Mouse (Mus musculus) lung, embryonic 14.5 days (tissue): ENCODE measurements around the gene Tbc1d5. TPM values are rescaled to one million over a fixed set of nuclear protein-coding genes. Genes with fewer than 3 reads are reported as not detected.
A peak's percentile ranks its signal among the peaks of the same experiment; 100 is the strongest.

ENCODE experiments used
- ATAC-seq: fragments of 200-750 bp; cut with Nextera tagmentation; 2 replicates; pipeline ENCODE4 v1.8.0; 2017; ENCODE audit warnings: mild to moderate bottlenecking, moderate TSS enrichment, moderate library complexity; ENCODE audit not compliant: insufficient read depth
- DNase-seq: peaks from one replicate; pipeline ENCODE4 v3.0.0-alpha.2; 2015
- H3K27ac ChIP-seq: fragments of 300-500 bp; sonication (generic); 2 replicates; pipeline ENCODE4 v1.5.1; 2014; ENCODE audit warnings: low read depth, mild to moderate bottlenecking, moderate library complexity
- H3K27me3 ChIP-seq: fragments of 300-500 bp; sonication (generic); 2 replicates; pipeline ENCODE4 v1.6.1; 2014; ENCODE audit warnings: low read length, control low read depth; ENCODE audit not compliant: insufficient read depth
- H3K36me3 ChIP-seq: fragments of 300-500 bp; sonication (generic); 2 replicates; pipeline ENCODE4 v1.6.1; 2014; ENCODE audit warnings: control low read depth; ENCODE audit not compliant: insufficient read depth
- H3K4me1 ChIP-seq: fragments of 300-500 bp; sonication (generic); 2 replicates; pipeline ENCODE4 v1.6.1; 2014; ENCODE audit warnings: antibody characterized with exemption, control low read depth; ENCODE audit not compliant: insufficient read depth
- H3K4me2 ChIP-seq: fragments of 300-500 bp; sonication (generic); 2 replicates; pipeline ENCODE4 v1.6.1; 2014; ENCODE audit warnings: mild to moderate bottlenecking
- H3K4me3 ChIP-seq: fragments of 300-500 bp; sonication (generic); 2 replicates; pipeline ENCODE4 v1.5.1; 2014; ENCODE audit warnings: low read depth, low read length
- H3K9ac ChIP-seq: fragments of 300-500 bp; sonication (generic); 2 replicates; pipeline ENCODE4 v1.6.1; 2014
- H3K9me3 ChIP-seq: fragments of 300-500 bp; sonication (generic); 2 replicates; pipeline ENCODE4 v1.6.1; 2016; ENCODE audit warnings: low read depth, low read length, control low read depth
- CTCF ChIP-seq: IDR thresholded peaks from 2 replicates; pipeline ENCODE4 v1.5.1; 2016; ENCODE audit warnings: antibody characterized with exemption, low read depth
- WGBS: fragments of 180-500 bp; shearing (Covaris S2); extraction: QIAGEN DNeasy Blood & Tissue Kit; methylation state at CpG from one replicate; pipeline ENCODE4 v1.1.7; 2014; 5-methylcytosine and 5-hydroxymethylcytosine counted together
- polyA plus RNA-seq: library from polyadenylated mRNA; unstranded; fragments of >200 nt; fragmentation: Nextera tagmentation; extraction: Ambion mirVana; gene quantifications from 2 replicates; pipeline ENCODE4 v1.2.1, GENCODE M21; 2014

The Tbc1d5 gene
- polyA plus RNA-seq, 1 experiment from 2014 or later: 13.4 TPM

DNA sequence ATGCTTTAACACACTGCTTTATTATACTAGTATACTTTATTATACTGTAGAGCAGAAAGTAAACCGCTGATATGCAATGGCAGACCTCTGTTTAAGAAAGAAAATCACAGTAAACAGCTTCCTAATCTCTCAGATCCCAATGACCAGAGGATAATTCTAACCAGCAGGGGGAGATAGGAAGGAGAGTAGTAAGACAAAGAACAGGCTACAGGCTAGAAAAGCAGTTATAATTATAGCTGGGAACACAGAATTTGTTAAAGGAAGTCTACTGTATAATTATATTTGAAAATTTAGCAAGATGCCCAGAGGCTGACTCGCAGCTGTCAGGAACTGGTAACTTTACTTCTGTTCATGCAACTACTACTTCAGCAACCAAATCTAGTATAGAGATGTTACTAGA is 68.0 kb downstream of the Tbc1d5 start:
- DNase-seq (peak; percentile 68), ATAC-seq (no peak)
- Histone ChIP-seq H3K4me1 (no peaks in the 10 kb centered on the region), H3K4me2 (no peak overlapping the region), H3K9ac (no peak overlapping the region), H3K27me3 (no peaks in the 10 kb centered on the region), H3K9me3 (no peaks in the 10 kb centered on the region), H3K27ac (no peak overlapping the region), H3K4me3 (no peak overlapping the region), H3K36me3 (no peaks in the 10 kb centered on the region)
- 61% methylated on average over 2 of the region's 2 CpGs for WGBS
- TF ChIP-seq CTCF: peak; percentile 49

DNA sequence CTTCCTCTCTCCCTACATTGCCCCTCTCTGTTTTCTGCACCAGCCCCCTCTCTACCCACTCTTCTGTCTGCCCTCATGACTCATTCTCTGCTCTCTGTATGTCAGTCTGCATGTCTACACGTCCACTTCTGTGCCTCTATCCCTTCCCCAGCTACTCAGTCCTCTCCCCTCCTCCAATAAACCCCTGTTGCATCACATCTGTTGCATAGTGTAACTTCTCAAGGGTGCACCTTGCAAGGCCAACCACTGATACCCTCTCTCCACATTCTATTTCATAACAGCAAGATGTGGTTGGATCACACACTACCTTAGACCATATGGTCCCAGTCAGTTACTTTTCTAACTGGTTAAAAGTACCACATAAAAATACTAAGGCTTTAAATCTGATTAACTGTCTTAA is 74.9 kb downstream of the Tbc1d5 start:
- DNase-seq: no peak
- Histone ChIP-seq H3K27ac (no peak overlapping the region), H3K4me1 (no peaks in the 10 kb centered on the region), H3K9me3 (peaks cover 6% of the 10 kb centered on the region; the same call in 1 of the 2 replicates), H3K4me2 (no peak overlapping the region), H3K9ac (no peak overlapping the region), H3K27me3 (no peaks in the 10 kb centered on the region), H3K4me3 (no peak overlapping the region), H3K36me3 (no peaks in the 10 kb centered on the region)
- TF ChIP-seq CTCF: no peak
- ATAC-seq: no peak
- WGBS: 70% methylated on average over 1 of the region's 1 CpGs

DNA sequence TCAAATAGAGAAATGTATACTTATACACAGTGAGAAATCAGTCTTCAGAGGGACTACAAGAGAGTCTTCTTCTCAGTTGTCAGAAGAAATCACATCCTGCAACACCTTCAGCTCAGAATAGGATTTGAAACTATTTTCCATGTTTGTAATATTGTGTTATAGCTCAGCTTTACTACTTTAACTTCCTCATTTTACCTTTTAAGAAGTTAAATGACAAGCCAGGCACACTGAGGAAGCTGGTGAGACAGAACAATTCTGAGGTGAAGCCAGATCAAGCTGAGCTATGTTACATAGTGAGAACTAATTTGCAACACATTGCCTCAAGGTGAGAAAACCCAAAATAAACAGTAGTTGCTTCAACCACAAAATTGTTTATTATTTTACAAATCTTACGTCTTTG is 135.3 kb downstream of the Tbc1d5 start:
- H3K4me3 ChIP-seq: no peak overlapping the region
- H3K27me3 ChIP-seq: no peaks in the 10 kb centered on the region
- no peak overlapping the region for H3K4me2 ChIP-seq
- no peak for TF ChIP-seq CTCF
- DNase-seq (no peak), ATAC-seq (no peak)
- no peaks in the 10 kb centered on the region for H3K9me3 ChIP-seq
- no peaks in the 10 kb centered on the region for H3K4me1 ChIP-seq
- no peaks in the 10 kb centered on the region for H3K36me3 ChIP-seq
- 38% methylated on average over 1 of the region's 1 CpGs for WGBS
- no peak overlapping the region for H3K9ac ChIP-seq
- no peak overlapping the region for H3K27ac ChIP-seq

GRCm38 (mm10) chr17:51040861-51041260 is 138.3 kb downstream of the Tbc1d5 start:
- no peak for ATAC-seq
- WGBS: 10% methylated on average over 1 of the region's 1 CpGs
- TF ChIP-seq CTCF: no peak

GRCm38 (mm10) chr17:51023227-51023626 is 155.9 kb downstream of the Tbc1d5 start:
- H3K9me3 ChIP-seq: no peaks in the 10 kb centered on the region
- H3K4me2 ChIP-seq: no peak overlapping the region
- TF ChIP-seq CTCF: no peak
- 82% methylated on average over 5 of the region's 5 CpGs for WGBS
- no peaks in the 10 kb centered on the region for H3K4me1 ChIP-seq
- ATAC-seq (no peak), DNase-seq (no peak)
- H3K36me3 ChIP-seq: no peaks in the 10 kb centered on the region
- no peak overlapping the region for H3K9ac ChIP-seq
- no peak overlapping the region for H3K27ac ChIP-seq
- no peak overlapping the region for H3K4me3 ChIP-seq
- no peaks in the 10 kb centered on the region for H3K27me3 ChIP-seq

More at GRCm38 (mm10) chr17:51040861-51041260, 138.3 kb downstream of the Tbc1d5 start:
- Histone ChIP-seq H3K36me3 (no peaks in the 10 kb centered on the region), H3K4me3 (no peak overlapping the region), H3K4me2 (no peak overlapping the region), H3K27ac (no peak overlapping the region), H3K9ac (no peak overlapping the region), H3K9me3 (no peaks in the 10 kb centered on the region), H3K27me3 (no peaks in the 10 kb centered on the region), H3K4me1 (no peaks in the 10 kb centered on the region)
- no peak for DNase-seq

DNA sequence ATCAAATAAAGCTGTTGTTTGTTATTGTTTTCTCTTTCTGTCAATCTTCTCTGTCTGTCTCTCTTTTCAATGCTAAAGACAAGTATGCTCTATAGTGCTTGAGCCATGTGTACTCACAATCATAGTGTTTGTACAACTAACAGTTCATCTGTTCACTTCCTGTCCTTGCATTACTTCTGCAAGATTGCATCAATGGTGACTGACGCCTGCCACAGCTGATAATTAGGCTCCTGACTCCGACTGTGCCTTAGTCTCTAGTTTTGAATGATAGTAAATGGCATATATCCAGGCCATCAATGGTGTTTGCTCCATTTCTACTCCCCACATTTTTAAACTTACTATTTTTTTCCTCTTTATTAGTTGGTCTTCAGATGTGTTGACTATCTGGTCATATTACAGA is 162.8 kb downstream of the Tbc1d5 start:
- ATAC-seq: no peak
- 72% methylated on average over 2 of the region's 2 CpGs for WGBS
- no peak for TF ChIP-seq CTCF

GRCm38 (mm10) chr17:51013908-51014307 is 165.2 kb downstream of the Tbc1d5 start:
- Histone ChIP-seq H3K9me3 (no peaks in the 10 kb centered on the region), H3K36me3 (no peaks in the 10 kb centered on the region), H3K9ac (no peak overlapping the region), H3K4me1 (no peaks in the 10 kb centered on the region), H3K27me3 (no peaks in the 10 kb centered on the region), H3K27ac (no peak overlapping the region), H3K4me3 (no peak overlapping the region), H3K4me2 (no peak overlapping the region)
- DNase-seq (no peak), ATAC-seq (no peak)
- no peak for TF ChIP-seq CTCF

More for the DNA sequence above, 162.8 kb downstream of the Tbc1d5 start:
- Histone ChIP-seq H3K4me3 (no peak overlapping the region), H3K9ac (no peak overlapping the region), H3K36me3 (no peaks in the 10 kb centered on the region), H3K27ac (no peak overlapping the region), H3K9me3 (no peaks in the 10 kb centered on the region), H3K27me3 (no peaks in the 10 kb centered on the region), H3K4me2 (no peak overlapping the region), H3K4me1 (no peaks in the 10 kb centered on the region)
- DNase-seq: no peak

GRCm38 (mm10) chr17:51003179-51003578 is 176.0 kb downstream of the Tbc1d5 start:
- H3K27ac ChIP-seq: no peak overlapping the region
- H3K4me1 ChIP-seq: no peaks in the 10 kb centered on the region
- H3K36me3 ChIP-seq: no peaks in the 10 kb centered on the region
- no peak for DNase-seq
- no peak for TF ChIP-seq CTCF
- no peak for ATAC-seq
- H3K9ac ChIP-seq: no peak overlapping the region
- H3K4me3 ChIP-seq: no peak overlapping the region
- H3K27me3 ChIP-seq: no peaks in the 10 kb centered on the region
- no peak overlapping the region for H3K4me2 ChIP-seq
- no peaks in the 10 kb centered on the region for H3K9me3 ChIP-seq
